Mouse (Mus musculus) intestine, postnatal 0 days (tissue): ENCODE data around the gene Orai3. TPM values are rescaled to one million over a fixed set of nuclear protein-coding genes. Genes with fewer than 3 reads are reported as not detected.
A peak's percentile ranks its signal among the peaks of the same experiment; 100 is the strongest.

Source experiments
- ATAC-seq: fragments of 200-750 bp; cut with Nextera tagmentation; 2 replicates; pipeline ENCODE4 v1.8.0; 2017; ENCODE audit warnings: mild to moderate bottlenecking, moderate TSS enrichment, moderate library complexity
- H3K27ac ChIP-seq: fragments of 300-500 bp; sonication (generic); 2 replicates; pipeline ENCODE4 v1.5.1; 2014; ENCODE audit warnings: mild to moderate bottlenecking, low read depth, low read length, moderate library complexity
- H3K27me3 ChIP-seq: fragments of 300-500 bp; sonication (generic); replicated peaks from 2 replicates; pipeline ENCODE4 v1.6.1; 2014; ENCODE audit warnings: low read length, mixed read lengths; ENCODE audit not compliant: control insufficient read depth, insufficient read depth
- H3K36me3 ChIP-seq: fragments of 300-500 bp; sonication (generic); 2 replicates; pipeline ENCODE4 v1.6.1; 2014; ENCODE audit warnings: mild to moderate bottlenecking, moderate library complexity; ENCODE audit not compliant: control insufficient read depth, insufficient read depth
- H3K4me1 ChIP-seq: fragments of 300-500 bp; sonication (generic); replicated peaks from 2 replicates; pipeline ENCODE4 v1.6.1; 2014; ENCODE audit warnings: antibody characterized with exemption, low read length, mixed read lengths; ENCODE audit not compliant: control insufficient read depth, insufficient read depth
- H3K4me2 ChIP-seq: fragments of 300-500 bp; sonication (generic); replicated peaks from 2 replicates; pipeline ENCODE4 v1.6.1; 2014; ENCODE audit warnings: low read depth, mild to moderate bottlenecking, moderate library complexity
- H3K4me3 ChIP-seq: fragments of 300-500 bp; sonication (generic); 2 replicates; pipeline ENCODE4 v1.5.1; 2014; ENCODE audit warnings: low read depth, low read length
- H3K9ac ChIP-seq: fragments of 300-500 bp; sonication (generic); 2 replicates; pipeline ENCODE4 v1.6.1; 2014; ENCODE audit warnings: mild to moderate bottlenecking, low read depth, low read length
- H3K9me3 ChIP-seq: fragments of 300-500 bp; sonication (generic); 2 replicates; pipeline ENCODE4 v1.6.1; 2016; ENCODE audit warnings: mixed run types; ENCODE audit not compliant: control insufficient read depth
- CTCF ChIP-seq: sonication (generic); IDR thresholded peaks from 2 replicates; pipeline ENCODE4 v1.5.1; 2016; ENCODE audit warnings: low read depth, mild to moderate bottlenecking, control low read depth, antibody characterized with exemption, moderate library complexity
- WGBS: fragments of 180-500 bp; shearing (Covaris S2); extraction: QIAGEN DNeasy Blood & Tissue Kit; methylation state at CpG from one replicate; pipeline ENCODE4 v1.1.7; 2014; 5-methylcytosine and 5-hydroxymethylcytosine counted together
- polyA plus RNA-seq: library from polyadenylated mRNA; unstranded; fragments of >200 nt; fragmentation: Nextera tagmentation; extraction: Ambion mirVana; gene quantifications from 2 replicates; pipeline ENCODE4 v1.2.1, GENCODE M21; 2015

The Orai3 gene
- polyA plus RNA-seq, 1 experiment from 2014 or later, result 18.7 TPM

DNA sequence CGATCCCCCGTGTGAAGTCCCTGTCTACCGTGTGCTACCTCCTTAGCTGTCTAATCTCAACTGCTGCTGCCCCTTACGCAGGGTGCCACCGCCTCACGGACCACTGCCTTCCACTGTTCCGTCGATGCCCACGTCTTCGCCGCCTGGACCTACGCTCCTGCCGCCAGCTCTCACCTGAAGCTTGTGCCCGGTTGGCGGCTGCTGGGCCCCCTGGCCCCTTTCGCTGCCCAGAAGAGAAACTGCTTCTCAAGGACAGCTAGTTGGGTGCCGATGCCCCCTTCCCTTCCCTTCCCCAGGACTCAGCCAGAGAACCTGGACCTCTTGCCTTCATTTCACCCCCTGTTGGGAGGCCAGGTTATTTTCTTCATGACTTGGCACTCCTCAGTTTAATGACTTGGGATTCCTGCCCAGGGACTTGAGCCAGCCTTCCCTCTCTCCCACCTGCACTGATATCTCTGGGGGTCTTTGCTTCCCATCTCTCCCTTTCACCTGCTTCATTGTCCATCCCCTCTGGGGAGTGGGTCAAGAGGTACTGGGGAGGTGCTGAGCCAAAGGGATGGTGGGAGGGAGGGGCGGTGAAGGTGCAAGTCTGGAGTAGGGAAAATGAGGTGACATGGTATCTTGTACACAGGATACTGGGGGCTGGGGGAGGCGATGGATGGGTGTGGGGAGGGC is 1.8 kb upstream of the Orai3 start:
- H3K9ac ChIP-seq, result no peak overlapping the region
- WGBS, result 94% methylated on average over 19 of the region's 19 CpGs

GRCm38 (mm10) chr7:127768346-127768996 is 1.1 kb upstream of the Orai3 start:
- Histone ChIP-seq H3K9ac (no peak overlapping the region), H3K36me3 (peaks cover 33% of the 10 kb centered on the region), H3K4me1 (peaks cover 3% of the 10 kb centered on the region; the same call in 1 of the 2 replicates), H3K27me3 (no peaks in the 10 kb centered on the region), H3K4me2 (peak overlapping the region; percentile 97), H3K27ac (no peak overlapping the region), H3K4me3 (peak overlapping the region; percentile 80; the same call in 1 of the 2 replicates), H3K9me3 (no peaks in the 10 kb centered on the region)
- 58% methylated on average over 13 of the region's 13 CpGs for WGBS
- peak; percentile 47 for TF ChIP-seq CTCF
- ATAC-seq, result 0 out of 2 replicates have a peak, but pooled peaks have one; percentile 1

More for the DNA sequence above, 1.8 kb upstream of the Orai3 start:
- Histone ChIP-seq H3K4me3 (no peak overlapping the region), H3K36me3 (peaks cover 38% of the 10 kb centered on the region), H3K9me3 (no peaks in the 10 kb centered on the region), H3K4me1 (peaks cover 3% of the 10 kb centered on the region; the same call in 1 of the 2 replicates), H3K27ac (no peak overlapping the region), H3K4me2 (no peak overlapping the region), H3K27me3 (no peaks in the 10 kb centered on the region)
- ATAC-seq, result no peak
- no peak for TF ChIP-seq CTCF

DNA sequence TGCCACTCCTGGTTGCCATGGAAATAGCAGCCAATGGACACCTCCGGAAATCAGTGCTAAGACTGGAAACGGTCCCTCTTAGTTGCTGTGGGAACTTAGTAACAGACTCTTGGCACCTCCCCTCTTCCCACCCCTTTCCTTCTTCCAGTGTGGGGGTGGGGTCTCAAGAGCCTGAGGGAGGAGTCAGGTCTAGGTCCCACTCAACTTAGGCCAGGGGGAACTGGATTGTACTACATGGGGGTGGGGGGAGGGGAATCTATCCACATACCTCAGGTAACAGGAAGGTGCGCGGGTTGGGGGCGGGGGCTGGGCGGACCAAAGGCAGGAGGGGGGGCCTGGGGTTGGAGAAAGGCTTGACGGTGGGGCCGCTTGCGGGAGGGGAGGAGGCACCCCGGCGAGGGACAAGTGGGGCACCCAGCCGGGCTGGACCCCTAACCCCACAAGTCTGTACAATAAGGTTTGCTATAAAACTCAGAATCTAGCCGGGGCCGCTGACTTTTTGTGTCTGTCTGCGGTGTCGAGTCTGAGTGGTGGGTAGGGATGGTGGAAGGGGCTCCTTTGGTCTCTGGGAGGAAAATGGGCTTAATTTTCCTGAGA is 520 bp upstream of the Orai3 start:
- no peak for TF ChIP-seq CTCF
- Histone ChIP-seq H3K4me1 (peaks cover 3% of the 10 kb centered on the region; the same call in 1 of the 2 replicates), H3K27me3 (no peaks in the 10 kb centered on the region), H3K4me3 (peak overlapping the region; percentile 80), H3K9ac (peak overlapping the region; percentile 84), H3K36me3 (peaks cover 27% of the 10 kb centered on the region), H3K27ac (peak overlapping the region; percentile 79), H3K4me2 (peak overlapping the region; percentile 97), H3K9me3 (no peaks in the 10 kb centered on the region)
- under 1% methylated on average over 16 of the region's 16 CpGs for WGBS
- peak; percentile 79 for ATAC-seq

GRCm38 (mm10) chr7:127770039-127770905 is 657 bp downstream of the Orai3 start:
- ATAC-seq, result peak; percentile 26
- H3K4me2 ChIP-seq, result peak overlapping the region; percentile 97
- peaks cover 20% of the 10 kb centered on the region for H3K36me3 ChIP-seq
- TF ChIP-seq CTCF, result no peak
- H3K9ac ChIP-seq, result peak overlapping the region; percentile 84
- H3K4me3 ChIP-seq, result peak overlapping the region; percentile 80
- H3K4me1 ChIP-seq, result peaks cover 3% of the 10 kb centered on the region; the same call in 1 of the 2 replicates
- 2% methylated on average over 27 of the region's 27 CpGs for WGBS
- H3K9me3 ChIP-seq, result no peaks in the 10 kb centered on the region
- peak overlapping the region; percentile 79 for H3K27ac ChIP-seq
- H3K27me3 ChIP-seq, result no peaks in the 10 kb centered on the region

GRCm38 (mm10) chr7:127771262-127771661 is 1.6 kb downstream of the Orai3 start:
- Histone ChIP-seq H3K36me3 (peaks cover 13% of the 10 kb centered on the region), H3K27ac (no peak overlapping the region), H3K4me1 (peaks cover 3% of the 10 kb centered on the region; the same call in 1 of the 2 replicates), H3K27me3 (no peaks in the 10 kb centered on the region), H3K4me3 (no peak overlapping the region), H3K4me2 (no peak overlapping the region), H3K9ac (no peak overlapping the region), H3K9me3 (no peaks in the 10 kb centered on the region)
- no peak for TF ChIP-seq CTCF
- WGBS, result 55% methylated on average over 5 of the region's 5 CpGs
- ATAC-seq, result no peak
